Mouse (Mus musculus): Measurements from ENCODE around the gene A530016L24Rik. TPM values are rescaled to one million over a fixed set of nuclear protein-coding genes. Genes with fewer than 3 reads are reported as not detected.

A530016L24Rik gene
- polyA plus RNA-seq, 1 experiment: 0.35 TPM

DNA sequence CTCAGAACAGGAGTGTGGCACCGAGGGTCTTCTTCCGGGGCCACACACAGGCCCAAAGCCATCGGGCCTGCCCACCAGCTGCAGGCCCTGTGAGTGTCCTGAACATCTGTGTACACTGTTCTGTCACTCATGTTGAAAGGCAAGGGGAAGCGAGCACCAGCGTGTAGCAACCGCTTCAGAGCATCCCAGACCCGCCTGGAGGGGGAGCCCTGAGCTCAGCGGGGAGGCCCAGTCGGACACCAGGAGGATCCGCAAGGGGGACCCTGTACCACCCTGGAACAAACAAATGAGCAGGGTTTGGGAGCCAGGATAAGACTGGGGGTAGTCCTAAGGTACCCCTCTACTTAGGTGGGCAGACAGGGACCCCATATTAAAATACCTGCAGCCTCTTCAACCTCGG, 9.4 kb downstream of the A530016L24Rik start:
- TF ChIP-seq CTCF (IDR thresholded peaks at IDR 0.05; ENCODE audit: control insufficient read depth, insufficient read depth, insufficient replicate concordance, low read depth, low read length): no peak
- TF ChIP-seq POLR2A (IDR thresholded peaks at IDR 0.05; ENCODE audit: control insufficient read depth, low read depth, low read length): no peak
- Histone ChIP-seq H3K27ac (ENCODE audit: control insufficient read depth, insufficient read depth, low read depth, low read length) (no peak overlapping the region), H3K36me3 (ENCODE audit: control insufficient read depth, insufficient read depth, low read length) (no peaks in the 10 kb centered on the region), H3K4me3 (ENCODE audit: control insufficient read depth, low read depth, low read length) (no peak overlapping the region), H3K4me1 (ENCODE audit: control insufficient read depth, insufficient read depth, low read length) (no peaks in the 10 kb centered on the region; the same call in none of the 2 replicates), H3K27me3 (ENCODE audit: control insufficient read depth, insufficient read depth, low read length) (no peaks in the 10 kb centered on the region)

DNA sequence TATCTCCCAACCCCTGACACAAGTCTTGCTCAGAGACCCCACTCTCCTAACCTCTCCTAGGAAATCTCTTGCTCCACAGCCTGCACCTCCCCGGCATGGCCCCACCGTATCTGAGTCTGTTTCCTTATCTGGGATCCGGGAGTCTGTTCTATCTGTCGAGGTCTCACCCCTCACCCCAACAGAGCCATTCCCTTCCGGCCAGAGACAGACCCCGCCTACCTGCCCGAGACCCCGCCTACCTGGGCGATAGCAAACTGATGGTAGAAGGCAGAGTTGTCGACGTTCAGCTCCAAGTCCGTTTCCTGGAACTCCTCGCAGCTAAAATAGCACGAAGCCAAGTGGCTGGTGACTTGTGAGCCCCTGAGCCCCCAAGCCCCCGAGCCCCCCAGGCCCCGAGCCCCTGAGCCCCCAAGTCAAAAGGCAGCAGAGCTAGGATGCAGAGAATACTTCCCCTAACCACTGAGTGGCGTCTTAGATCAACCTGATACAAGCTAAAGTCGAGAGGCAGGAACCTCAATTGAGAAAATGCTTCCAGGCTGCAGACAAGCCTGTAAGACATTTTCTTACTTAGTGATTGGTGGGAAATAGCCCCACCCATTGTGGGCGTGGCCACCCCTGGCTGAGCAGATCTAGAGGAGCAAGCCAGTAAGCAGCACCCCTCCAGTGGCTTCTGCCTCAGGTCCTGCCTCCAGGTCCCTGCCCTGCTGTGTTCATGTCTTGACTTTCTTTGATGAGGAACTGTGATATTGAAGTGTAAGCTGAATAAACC, 13.9 kb downstream of the A530016L24Rik start:
- Histone ChIP-seq H3K36me3 (ENCODE audit: control insufficient read depth, insufficient read depth, low read length) (no peaks in the 10 kb centered on the region), H3K27ac (ENCODE audit: control insufficient read depth, insufficient read depth, low read depth, low read length) (no peak overlapping the region), H3K4me3 (ENCODE audit: control insufficient read depth, low read depth, low read length) (no peak overlapping the region), H3K4me1 (ENCODE audit: control insufficient read depth, insufficient read depth, low read length) (no peaks in the 10 kb centered on the region; the same call in none of the 2 replicates), H3K27me3 (ENCODE audit: control insufficient read depth, insufficient read depth, low read length) (no peaks in the 10 kb centered on the region)
- TF ChIP-seq POLR2A (IDR thresholded peaks at IDR 0.05; ENCODE audit: control insufficient read depth, low read depth, low read length): no peak
- no peak for TF ChIP-seq CTCF (IDR thresholded peaks at IDR 0.05; ENCODE audit: control insufficient read depth, insufficient read depth, insufficient replicate concordance, low read depth, low read length)

DNA sequence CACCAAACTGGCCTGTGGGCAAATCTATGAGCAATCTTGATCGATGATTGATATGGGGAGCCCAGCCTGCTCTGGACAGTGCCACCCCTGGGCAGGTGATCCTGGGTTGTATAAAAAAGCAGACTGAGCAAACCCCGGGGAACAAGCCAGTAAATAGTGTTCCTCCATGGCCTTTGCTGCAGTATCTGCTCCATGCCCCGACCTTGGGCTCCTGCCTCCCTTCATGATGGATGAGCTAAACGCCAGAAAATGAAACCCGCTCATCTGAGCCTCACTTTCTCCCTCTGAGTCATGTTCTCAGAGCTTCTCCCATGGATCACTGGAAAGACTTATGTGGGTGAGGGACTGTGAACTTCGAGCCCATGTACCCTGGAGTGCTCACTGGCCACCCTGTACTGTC, 17.0 kb downstream of the A530016L24Rik start:
- no peak overlapping the region for H3K4me3 ChIP-seq (ENCODE audit: control insufficient read depth, low read depth, low read length)
- H3K27me3 ChIP-seq (ENCODE audit: control insufficient read depth, insufficient read depth, low read length): no peaks in the 10 kb centered on the region
- peaks cover 10% of the 10 kb centered on the region for H3K4me1 ChIP-seq (ENCODE audit: control insufficient read depth, insufficient read depth, low read length)
- TF ChIP-seq POLR2A (IDR thresholded peaks at IDR 0.05; ENCODE audit: control insufficient read depth, low read depth, low read length) (no peak), CTCF (IDR thresholded peaks at IDR 0.05; ENCODE audit: control insufficient read depth, insufficient read depth, insufficient replicate concordance, low read depth, low read length) (no peak)
- no peaks in the 10 kb centered on the region for H3K36me3 ChIP-seq (ENCODE audit: control insufficient read depth, insufficient read depth, low read length)
- H3K27ac ChIP-seq (ENCODE audit: control insufficient read depth, insufficient read depth, low read depth, low read length): no peak overlapping the region

DNA sequence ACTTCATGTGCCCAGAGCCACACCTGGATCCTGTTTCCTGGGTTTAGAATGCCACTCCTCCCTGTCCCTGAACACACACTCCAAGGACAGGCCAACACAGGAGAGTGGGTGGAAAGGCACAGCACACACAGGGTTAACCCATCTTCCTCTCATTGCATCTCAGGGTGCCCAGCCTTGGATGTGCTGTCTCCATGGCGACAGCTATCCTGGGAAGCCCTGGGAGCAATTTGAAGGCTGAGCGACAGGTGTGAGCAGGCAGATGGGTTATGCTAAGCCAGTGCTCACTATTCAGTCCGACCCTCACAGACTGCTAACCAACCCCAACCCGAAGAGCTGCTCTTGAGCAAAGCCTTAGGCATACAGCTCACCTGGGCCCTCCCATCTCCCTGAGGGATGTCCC, 18.0 kb downstream of the A530016L24Rik start:
- H3K4me1 ChIP-seq (ENCODE audit: control insufficient read depth, insufficient read depth, low read length): peaks cover 10% of the 10 kb centered on the region
- H3K27me3 ChIP-seq (ENCODE audit: control insufficient read depth, insufficient read depth, low read length): no peaks in the 10 kb centered on the region
- H3K4me3 ChIP-seq (ENCODE audit: control insufficient read depth, low read depth, low read length): no peak overlapping the region
- TF ChIP-seq POLR2A (IDR thresholded peaks at IDR 0.05; ENCODE audit: control insufficient read depth, low read depth, low read length) (no peak), CTCF (IDR thresholded peaks at IDR 0.05; ENCODE audit: control insufficient read depth, insufficient read depth, insufficient replicate concordance, low read depth, low read length) (no peak)
- H3K27ac ChIP-seq (ENCODE audit: control insufficient read depth, insufficient read depth, low read depth, low read length): no peak overlapping the region
- no peaks in the 10 kb centered on the region for H3K36me3 ChIP-seq (ENCODE audit: control insufficient read depth, insufficient read depth, low read length)

DNA sequence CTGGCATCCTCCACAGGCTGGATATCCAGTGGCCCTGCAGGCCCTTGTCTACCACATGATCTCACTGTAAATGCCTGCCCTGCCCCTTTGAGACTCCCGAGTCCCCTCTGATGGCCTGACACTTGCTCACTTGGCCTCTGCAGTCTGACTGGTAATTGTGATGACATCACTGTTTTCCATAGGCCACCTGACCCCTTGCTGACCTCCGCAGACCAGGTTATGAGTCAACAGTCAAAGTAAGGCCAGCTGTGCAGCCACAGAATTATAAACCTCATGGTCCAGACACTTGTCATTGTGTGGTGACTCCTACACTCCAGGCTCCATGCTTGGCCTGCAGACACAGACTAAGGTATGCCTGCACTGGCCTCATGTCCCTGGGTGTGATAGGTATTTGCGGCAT, 18.7 kb downstream of the A530016L24Rik start:
- H3K36me3 ChIP-seq (ENCODE audit: control insufficient read depth, insufficient read depth, low read length): no peaks in the 10 kb centered on the region
- no peaks in the 10 kb centered on the region for H3K27me3 ChIP-seq (ENCODE audit: control insufficient read depth, insufficient read depth, low read length)
- H3K4me1 ChIP-seq (ENCODE audit: control insufficient read depth, insufficient read depth, low read length): peaks cover 10% of the 10 kb centered on the region
- no peak overlapping the region for H3K27ac ChIP-seq (ENCODE audit: control insufficient read depth, insufficient read depth, low read depth, low read length)
- TF ChIP-seq CTCF (IDR thresholded peaks at IDR 0.05; ENCODE audit: control insufficient read depth, insufficient read depth, insufficient replicate concordance, low read depth, low read length): no peak
- no peak for TF ChIP-seq POLR2A (IDR thresholded peaks at IDR 0.05; ENCODE audit: control insufficient read depth, low read depth, low read length)
- no peak overlapping the region for H3K4me3 ChIP-seq (ENCODE audit: control insufficient read depth, low read depth, low read length)

DNA sequence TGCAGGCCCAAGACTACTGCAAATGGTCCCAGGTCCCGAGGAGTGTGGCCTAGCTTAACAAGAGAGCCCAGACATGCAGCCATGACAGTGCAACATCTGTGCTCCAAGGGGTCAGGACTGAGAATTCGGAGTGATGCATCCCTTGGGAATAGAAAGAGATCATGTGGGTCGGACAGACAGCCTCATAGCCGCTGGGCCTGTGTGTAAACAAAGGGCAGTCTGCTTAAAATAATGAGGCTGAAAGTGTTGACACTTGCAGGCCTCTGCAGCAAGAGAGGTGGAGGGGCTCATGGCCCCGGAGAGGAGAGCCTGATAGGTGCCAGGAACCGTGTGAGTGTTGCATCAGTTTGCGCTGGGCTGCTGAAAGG, 21.1 kb downstream of the A530016L24Rik start:
- no peaks in the 10 kb centered on the region for H3K27me3 ChIP-seq (ENCODE audit: control insufficient read depth, insufficient read depth, low read length)
- TF ChIP-seq POLR2A (IDR thresholded peaks at IDR 0.05; ENCODE audit: control insufficient read depth, low read depth, low read length): no peak
- TF ChIP-seq CTCF (IDR thresholded peaks at IDR 0.05; ENCODE audit: control insufficient read depth, insufficient read depth, insufficient replicate concordance, low read depth, low read length): no peak
- H3K4me1 ChIP-seq (ENCODE audit: control insufficient read depth, insufficient read depth, low read length): peaks cover 10% of the 10 kb centered on the region; the same call in 1 of the 2 replicates
- no peak overlapping the region for H3K4me3 ChIP-seq (ENCODE audit: control insufficient read depth, low read depth, low read length)
- no peak overlapping the region for H3K27ac ChIP-seq (ENCODE audit: control insufficient read depth, insufficient read depth, low read depth, low read length)
- H3K36me3 ChIP-seq (ENCODE audit: control insufficient read depth, insufficient read depth, low read length): no peaks in the 10 kb centered on the region

DNA sequence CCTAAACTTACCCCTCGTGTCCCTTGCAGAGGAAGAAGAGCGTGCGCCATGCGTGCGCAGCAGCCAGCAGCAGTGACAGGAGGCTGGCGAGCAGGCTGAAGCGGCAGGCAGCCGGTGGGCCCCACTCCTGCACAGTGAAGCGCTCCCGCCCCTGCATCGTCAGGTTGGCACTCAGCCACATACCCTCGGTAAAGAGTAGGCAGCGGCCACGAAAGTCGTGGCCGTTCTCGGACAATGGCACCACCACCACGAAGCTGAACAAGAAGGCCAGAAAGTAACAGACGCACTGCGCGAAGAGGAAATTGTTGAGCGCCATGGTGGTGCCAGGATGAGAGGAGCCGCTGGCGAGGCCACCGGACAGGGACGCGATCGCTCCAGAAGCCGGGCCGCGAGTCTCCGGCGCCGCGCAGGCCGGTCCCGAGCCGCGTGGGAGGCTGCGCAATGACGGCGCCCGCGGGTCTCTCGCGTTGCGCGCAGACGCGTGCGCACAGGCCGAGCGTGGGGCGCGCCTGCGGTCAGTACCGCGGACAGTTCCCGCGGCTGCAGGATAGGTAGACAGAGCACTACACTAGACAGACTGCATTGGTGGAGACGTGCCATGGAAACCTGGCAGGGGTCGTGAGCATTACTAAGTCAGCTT, 21.6 kb downstream of the A530016L24Rik start:
- Histone ChIP-seq H3K36me3 (ENCODE audit: control insufficient read depth, insufficient read depth, low read length) (no peaks in the 10 kb centered on the region), H3K4me1 (ENCODE audit: control insufficient read depth, insufficient read depth, low read length) (peaks cover 10% of the 10 kb centered on the region; the same call in 1 of the 2 replicates), H3K27ac (ENCODE audit: control insufficient read depth, insufficient read depth, low read depth, low read length) (no peak overlapping the region), H3K27me3 (ENCODE audit: control insufficient read depth, insufficient read depth, low read length) (no peaks in the 10 kb centered on the region), H3K4me3 (ENCODE audit: control insufficient read depth, low read depth, low read length) (peak overlapping the region; percentile 58)
- TF ChIP-seq POLR2A (IDR thresholded peaks at IDR 0.05; ENCODE audit: control insufficient read depth, low read depth, low read length) (no peak), CTCF (IDR thresholded peaks at IDR 0.05; ENCODE audit: control insufficient read depth, insufficient read depth, insufficient replicate concordance, low read depth, low read length) (no peak)
